Mouse (Mus musculus): ENCODE data around the gene Bcor.

DNA sequence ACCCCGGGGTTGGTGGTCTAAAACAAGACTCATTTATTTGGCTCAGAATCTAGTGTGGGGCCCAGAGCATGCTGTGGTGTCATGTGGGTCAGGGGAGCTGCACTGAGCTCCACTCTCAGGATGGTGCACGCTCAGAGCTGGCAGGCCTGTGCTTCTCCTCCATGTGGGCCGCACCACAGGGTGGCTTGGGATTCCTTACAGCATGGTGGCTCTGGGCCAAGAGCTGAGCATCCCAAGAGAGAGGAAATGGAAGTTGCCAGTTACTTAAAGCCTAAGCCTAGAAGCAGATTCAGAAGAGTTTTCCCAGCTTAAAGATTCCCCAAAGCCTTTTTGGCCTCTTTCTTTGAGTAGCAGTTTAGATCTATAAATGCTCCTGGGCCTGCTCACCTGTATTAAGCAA lies 151.1 kb downstream of the Bcor start:
- TF ChIP-seq CTCF (IDR thresholded peaks at IDR 0.05) (no peak), POLR2A (IDR thresholded peaks at IDR 0.05; ENCODE audit: insufficient read depth, low read depth, low read length) (no peak)

All from heart, adult 2 months (tissue).